12 mouse cellular contexts compared by ENCODE assay signal in genomic region chr7:84038642-84039041, GRCm38 (mm10). TPM values are rescaled to one million over a fixed set of nuclear protein-coding genes. Genes with fewer than 3 reads are reported as not detected.
"Had no signal": no experiment of that assay in that cellular context is flagged by ENCODE, and none has a peak within 500 bp of the region (broad histone marks: within the 10 kb centered on the region; RNA-seq: fewer than 3 reads in every experiment).

No protein-coding gene starts in this region.

- DNase-seq: kidney, adult 2 months; kidney, postnatal 10 days; kidney, postnatal 36 days; liver, embryonic 13.5 days; lung, adult 2 months; lung, postnatal 14 days; lung, postnatal 4 days; midbrain, embryonic 14.5 days; right cerebral cortex, postnatal 4 days; thymus, postnatal 25 days had no signal

RNA-seq across cellular contexts. Expression of gene Cemip, which starts 47.7 kb away (rescaled TPM):
- total RNA-seq: liver, adult 2 months; megakaryocyte progenitor cell, adult 5-6 weeks had no signal
